Mouse (Mus musculus): ENCODE results near the gene Tkt. TPM values are rescaled to one million over a fixed set of nuclear protein-coding genes. Genes with fewer than 3 reads are reported as not detected.
A peak's percentile ranks its signal among the peaks of the same experiment; 100 is the strongest.
"Not testable (repeated sequence)": the region's sequence is repeated elsewhere in the genome, so short reads cannot be mapped to it uniquely, and the experiment has no call there.

Gene Tkt
- total RNA-seq, 4 experiments from 2014 or later = 5.8 to 10.9 (median 10.6) TPM

- DNase-seq (ENCODE audit: low spot score in 2 of 2) = no peak
Observed at GRCm38 (mm10) chr14:30551981-30552380, 3.8 kb downstream of the Tkt start.

- DNase-seq (ENCODE audit: low spot score in 2 of 2) = no peak
Observed at GRCm38 (mm10) chr14:30553185-30553584, 5.0 kb downstream of the Tkt start.

GRCm38 (mm10) chr14:30556651-30557050 lies 8.5 kb downstream of the Tkt start:
- DNase-seq (ENCODE audit: low spot score in 2 of 2) = no peak

GRCm38 (mm10) chr14:30557730-30558129 lies 9.6 kb downstream of the Tkt start:
- DNase-seq (ENCODE audit: low spot score in 2 of 2) = no peak

- DNase-seq (ENCODE audit: low spot score in 2 of 2) = peak; percentile 68 to 76
Observed at GRCm38 (mm10) chr14:30559321-30559850, 11.2 kb downstream of the Tkt start.

GRCm38 (mm10) chr14:30560803-30561389 lies 12.7 kb downstream of the Tkt start:
- DNase-seq (ENCODE audit: low spot score in 2 of 2) = no peak

- no peak for DNase-seq (ENCODE audit: low spot score in 2 of 2)
Observed at GRCm38 (mm10) chr14:30561470-30562187, 13.5 kb downstream of the Tkt start.

GRCm38 (mm10) chr14:30562343-30562742 lies 14.2 kb downstream of the Tkt start:
- no peak for DNase-seq (ENCODE audit: low spot score in 2 of 2)

- peak; percentile 63 to 68 for DNase-seq (ENCODE audit: low spot score in 2 of 2)
Observed at GRCm38 (mm10) chr14:30564451-30564850, 16.3 kb downstream of the Tkt start.

- no peak for DNase-seq (ENCODE audit: low spot score in 2 of 2)
Observed at GRCm38 (mm10) chr14:30566317-30566716, 18.2 kb downstream of the Tkt start.

GRCm38 (mm10) chr14:30568016-30568415 lies 19.9 kb downstream of the Tkt start:
- no peak for DNase-seq (ENCODE audit: low spot score in 2 of 2)

- DNase-seq (ENCODE audit: low spot score in 2 of 2) = no peak
Observed at GRCm38 (mm10) chr14:30570303-30570702, 22.1 kb downstream of the Tkt start.

- DNase-seq (ENCODE audit: low spot score in 2 of 2) = no peak
Observed at GRCm38 (mm10) chr14:30572253-30572652, 24.1 kb downstream of the Tkt start.

- no peak for DNase-seq (ENCODE audit: low spot score in 2 of 2)
Observed at GRCm38 (mm10) chr14:30573235-30573634, 25.1 kb downstream of the Tkt start.

GRCm38 (mm10) chr14:30573983-30574584 lies 25.9 kb downstream of the Tkt start:
- peak; percentile 62 to 63 for DNase-seq (ENCODE audit: low spot score in 2 of 2)

- no peak for DNase-seq (ENCODE audit: low spot score in 2 of 2)
Observed at GRCm38 (mm10) chr14:30575791-30576190, 27.6 kb downstream of the Tkt start.

- DNase-seq (ENCODE audit: low spot score in 2 of 2) = no peak
Observed at GRCm38 (mm10) chr14:30576260-30576659, 28.1 kb downstream of the Tkt start.

GRCm38 (mm10) chr14:30577303-30578062 lies 29.3 kb downstream of the Tkt start:
- DNase-seq (ENCODE audit: low spot score in 2 of 2) = not testable (repeated sequence)

- DNase-seq (ENCODE audit: low spot score in 2 of 2) = no peak
Observed at GRCm38 (mm10) chr14:30579180-30579579, 31.0 kb downstream of the Tkt start.

- no peak for DNase-seq (ENCODE audit: low spot score in 2 of 2)
Observed at GRCm38 (mm10) chr14:30579882-30580281, 31.7 kb downstream of the Tkt start.

GRCm38 (mm10) chr14:30581238-30581637 lies 33.1 kb downstream of the Tkt start:
- no peak for DNase-seq (ENCODE audit: low spot score in 2 of 2)

GRCm38 (mm10) chr14:30584077-30584476 lies 35.9 kb downstream of the Tkt start:
- DNase-seq (ENCODE audit: low spot score in 2 of 2) = no peak
